Mouse (Mus musculus): ENCODE data around the gene Nrg3. TPM values are rescaled to one million over a fixed set of nuclear protein-coding genes. Genes with fewer than 3 reads are reported as not detected.

Nrg3 gene
- total RNA-seq, 1 experiment from 2014 or later: not detected

DNA sequence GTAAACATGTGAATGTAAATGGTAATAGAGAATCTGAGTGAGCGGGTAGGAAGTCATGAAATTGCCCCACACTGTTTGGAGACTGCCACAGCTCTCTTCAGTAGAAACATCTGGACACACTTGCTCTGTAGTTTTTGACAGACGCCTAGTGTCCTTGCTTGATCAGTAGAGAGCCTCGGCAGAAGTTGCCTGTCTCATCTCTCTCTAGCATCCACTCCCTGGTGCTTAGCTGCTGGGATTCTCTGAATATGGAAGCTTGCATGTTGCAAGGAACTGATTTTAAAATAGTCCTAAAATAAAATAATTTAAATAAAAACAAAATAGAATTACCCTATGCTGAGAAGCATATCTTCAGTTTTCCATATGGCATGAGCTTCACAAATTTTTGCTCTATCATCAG is 675.9 kb downstream of the Nrg3 start:
- no peak for ATAC-seq (replicated peaks in 1 of 2; ENCODE audit: insufficient read depth in 1 of 2, low FRiP score in 2 of 2, low TSS enrichment in 1 of 2, low read depth in 1 of 2, poor library complexity in 2 of 2, severe bottlenecking in 2 of 2)

DNA sequence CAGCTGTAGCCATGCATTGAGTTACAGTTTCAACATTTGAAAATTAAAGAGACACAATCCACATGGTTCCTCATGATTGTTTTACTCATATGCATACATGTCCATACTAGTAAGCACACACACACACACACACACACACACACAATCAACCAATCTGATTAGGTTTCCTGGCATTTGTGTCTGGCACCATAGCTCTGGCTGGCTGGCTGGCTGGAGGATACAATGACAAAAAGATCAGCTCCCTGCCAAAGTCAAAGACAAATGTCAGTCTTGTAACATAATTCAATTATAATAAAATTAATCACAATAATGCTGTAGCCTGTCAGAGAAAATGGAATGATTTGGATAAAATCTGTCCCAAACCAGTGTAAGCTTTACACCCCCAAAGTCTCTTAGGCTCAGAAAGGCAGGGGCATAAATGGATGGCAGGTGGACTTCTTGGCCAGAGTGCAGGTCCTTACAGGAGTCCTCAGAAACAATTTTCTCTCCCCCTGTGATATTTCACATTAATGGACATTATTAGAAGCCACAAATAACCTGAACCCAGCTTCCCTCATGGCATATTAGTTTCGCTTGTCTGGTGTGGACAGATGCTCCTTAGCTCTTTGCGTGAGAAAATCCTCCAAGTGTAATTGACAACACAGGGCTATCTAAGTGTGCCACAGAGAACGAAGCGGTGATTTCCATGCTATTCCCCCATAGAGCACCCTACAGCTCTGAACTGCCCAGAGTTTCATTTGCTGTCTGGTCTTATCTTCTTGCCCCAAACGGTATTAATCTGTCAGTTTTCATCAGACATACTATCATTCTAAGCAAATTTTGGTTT is 697.4 kb downstream of the Nrg3 start:
- ATAC-seq (replicated peaks in 1 of 2; ENCODE audit: insufficient read depth in 1 of 2, low FRiP score in 2 of 2, low TSS enrichment in 1 of 2, low read depth in 1 of 2, poor library complexity in 2 of 2, severe bottlenecking in 2 of 2): no peak

DNA sequence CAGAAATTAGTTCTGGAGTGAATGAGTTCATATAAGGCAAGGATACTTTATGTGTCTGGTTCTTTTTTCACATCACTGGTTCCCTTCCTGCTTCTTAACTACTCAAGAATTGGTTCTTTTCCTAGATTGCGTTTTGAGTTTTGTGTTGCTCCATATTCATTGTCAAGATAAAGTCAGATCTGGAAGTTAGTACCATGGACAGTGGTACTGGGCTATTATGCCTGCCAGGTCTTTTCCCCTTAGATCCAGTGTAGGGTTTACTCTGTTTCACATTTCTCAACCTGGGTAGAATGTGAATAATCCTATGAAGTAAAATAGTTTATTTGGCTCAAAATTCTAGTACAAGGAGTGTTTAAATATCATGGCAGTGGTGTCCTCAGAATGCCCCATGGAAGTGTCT is 698.1 kb downstream of the Nrg3 start:
- no peak for ATAC-seq (replicated peaks in 1 of 2; ENCODE audit: insufficient read depth in 1 of 2, low FRiP score in 2 of 2, low TSS enrichment in 1 of 2, low read depth in 1 of 2, poor library complexity in 2 of 2, severe bottlenecking in 2 of 2)

DNA sequence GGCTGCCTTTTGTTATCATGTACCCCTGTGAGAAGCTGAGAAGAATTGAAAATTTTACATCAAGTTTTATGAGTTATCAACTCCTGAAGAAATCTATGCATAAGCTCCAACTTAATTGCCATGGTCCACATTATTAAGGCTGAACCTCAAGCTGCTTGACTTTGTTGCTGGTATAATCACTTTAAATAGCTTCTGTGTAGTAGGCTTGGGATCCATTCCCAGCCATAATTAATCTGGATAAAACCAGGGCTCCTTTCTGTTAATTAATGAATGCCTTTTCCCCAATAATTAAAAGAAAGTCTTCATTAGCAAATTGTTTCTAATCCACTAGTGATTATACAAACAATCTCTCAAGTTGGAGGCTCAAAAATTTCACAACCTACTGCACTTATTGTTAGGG is 742.4 kb downstream of the Nrg3 start:
- no peak for ATAC-seq (replicated peaks in 1 of 2; ENCODE audit: insufficient read depth in 1 of 2, low FRiP score in 2 of 2, low TSS enrichment in 1 of 2, low read depth in 1 of 2, poor library complexity in 2 of 2, severe bottlenecking in 2 of 2)

DNA sequence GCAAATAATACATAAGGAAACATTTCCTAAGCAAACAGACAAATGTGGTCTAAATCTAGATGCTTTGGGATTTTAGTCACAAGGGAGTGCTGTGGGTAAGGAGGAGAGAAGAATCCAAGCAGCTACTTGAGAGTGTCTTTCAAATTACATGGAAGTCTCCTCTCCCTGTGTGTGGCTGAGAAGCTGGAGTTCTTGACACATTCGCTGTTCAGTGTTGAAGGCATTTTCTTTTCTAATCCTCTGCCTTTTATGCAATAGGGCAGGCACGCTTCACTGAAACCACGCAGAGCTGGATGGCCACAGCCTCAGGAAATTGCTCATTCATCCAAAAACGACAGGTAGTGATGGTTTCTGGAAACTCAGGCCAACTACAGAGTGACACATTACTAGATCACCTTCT is 769.0 kb downstream of the Nrg3 start:
- ATAC-seq (replicated peaks in 1 of 2; ENCODE audit: insufficient read depth in 1 of 2, low FRiP score in 2 of 2, low TSS enrichment in 1 of 2, low read depth in 1 of 2, poor library complexity in 2 of 2, severe bottlenecking in 2 of 2): no peak

DNA sequence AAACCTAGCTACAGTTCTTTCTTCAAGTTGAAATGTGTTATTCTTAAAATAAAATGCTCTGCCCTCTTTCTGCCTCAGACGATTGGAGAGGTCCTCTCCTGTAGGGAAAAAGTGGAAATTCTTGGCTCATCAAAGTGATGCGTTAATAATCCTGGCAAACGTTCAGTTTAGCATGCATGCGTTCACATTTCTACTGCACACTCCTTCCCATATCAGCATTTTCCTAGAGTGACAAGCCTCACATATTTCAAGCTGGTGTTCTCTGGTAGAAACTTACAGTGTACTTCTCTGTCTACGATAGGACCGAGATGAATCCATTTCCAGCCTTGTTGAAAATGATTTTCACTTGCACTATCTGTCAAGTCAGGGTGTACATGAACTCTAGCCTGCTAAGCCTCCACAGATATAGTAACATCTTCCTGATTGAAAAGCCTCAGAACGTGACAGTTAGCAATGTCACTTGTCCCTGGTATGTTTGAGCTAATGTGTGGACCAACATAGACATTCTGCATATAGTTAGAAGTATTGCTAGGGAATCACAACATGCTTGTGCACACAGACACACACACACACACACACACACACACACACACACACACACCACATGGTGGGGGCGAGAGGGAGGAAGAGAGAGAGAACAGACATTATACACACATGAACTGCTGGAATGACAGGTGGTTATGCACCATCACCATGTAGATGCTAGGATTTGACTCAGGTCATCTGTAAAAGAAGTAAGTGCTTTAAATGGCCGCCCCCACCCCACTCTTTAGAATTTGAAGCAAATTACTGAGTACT is 770.1 kb downstream of the Nrg3 start:
- no peak for ATAC-seq (replicated peaks in 1 of 2; ENCODE audit: insufficient read depth in 1 of 2, low FRiP score in 2 of 2, low TSS enrichment in 1 of 2, low read depth in 1 of 2, poor library complexity in 2 of 2, severe bottlenecking in 2 of 2)

DNA sequence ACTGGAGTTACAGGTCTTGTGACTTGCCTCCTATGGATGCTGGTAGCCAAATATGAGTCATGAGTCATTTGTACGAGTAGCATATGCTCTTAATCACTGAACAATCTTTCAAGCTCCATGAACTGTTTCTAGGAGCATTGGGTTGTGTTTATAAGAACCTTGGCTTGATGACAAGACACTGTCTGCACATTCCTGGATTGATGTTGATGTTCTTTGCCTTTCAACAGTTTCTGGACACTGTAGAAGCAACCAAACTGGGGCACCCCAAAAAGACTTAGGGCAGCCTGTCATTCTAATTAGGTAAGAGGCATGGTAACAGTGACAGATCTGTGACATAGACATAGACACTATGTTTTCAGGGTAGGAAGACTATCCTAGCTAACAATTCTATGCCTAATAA is 771.5 kb downstream of the Nrg3 start:
- ATAC-seq (replicated peaks in 1 of 2; ENCODE audit: insufficient read depth in 1 of 2, low FRiP score in 2 of 2, low TSS enrichment in 1 of 2, low read depth in 1 of 2, poor library complexity in 2 of 2, severe bottlenecking in 2 of 2): no peak

DNA sequence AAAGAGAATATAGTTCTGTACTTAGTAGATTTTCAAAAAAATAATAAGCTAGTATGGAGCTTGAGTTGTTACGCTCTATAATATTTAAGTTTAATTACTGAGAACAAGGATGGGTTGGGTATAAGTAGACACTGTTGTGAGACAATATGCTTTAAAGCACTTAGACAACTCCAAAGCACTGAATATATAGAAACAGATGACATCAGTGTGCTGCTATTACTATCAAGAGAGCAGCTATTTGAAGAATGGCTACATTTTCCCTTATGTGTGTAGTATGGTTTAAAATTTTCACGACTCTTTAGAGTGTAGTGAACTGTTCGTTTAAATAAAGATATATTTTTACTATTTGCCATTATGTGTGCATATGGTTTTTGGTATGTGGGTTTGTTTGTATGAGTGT is 771.9 kb downstream of the Nrg3 start:
- no peak for ATAC-seq (replicated peaks in 1 of 2; ENCODE audit: insufficient read depth in 1 of 2, low FRiP score in 2 of 2, low TSS enrichment in 1 of 2, low read depth in 1 of 2, poor library complexity in 2 of 2, severe bottlenecking in 2 of 2)

DNA sequence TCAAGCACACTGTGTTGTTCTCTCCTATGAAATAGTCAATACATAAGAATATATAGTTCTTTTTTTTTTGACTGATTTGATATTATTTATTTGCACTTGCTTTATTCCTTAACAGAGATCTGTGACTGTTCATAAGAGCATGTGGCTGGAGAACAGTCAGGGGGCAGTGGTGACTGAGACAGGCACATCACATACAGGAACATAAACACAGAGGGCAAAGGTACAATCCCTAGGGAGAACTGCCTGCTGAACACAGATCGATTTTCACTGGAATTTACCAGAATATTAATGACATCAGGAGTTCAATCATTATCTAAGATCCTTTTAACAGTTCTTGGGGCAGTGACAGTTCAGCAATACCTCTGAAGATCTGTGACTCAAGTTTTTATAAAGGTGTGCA is 812.9 kb downstream of the Nrg3 start:
- no peak for ATAC-seq (replicated peaks in 1 of 2; ENCODE audit: insufficient read depth in 1 of 2, low FRiP score in 2 of 2, low TSS enrichment in 1 of 2, low read depth in 1 of 2, poor library complexity in 2 of 2, severe bottlenecking in 2 of 2)

DNA sequence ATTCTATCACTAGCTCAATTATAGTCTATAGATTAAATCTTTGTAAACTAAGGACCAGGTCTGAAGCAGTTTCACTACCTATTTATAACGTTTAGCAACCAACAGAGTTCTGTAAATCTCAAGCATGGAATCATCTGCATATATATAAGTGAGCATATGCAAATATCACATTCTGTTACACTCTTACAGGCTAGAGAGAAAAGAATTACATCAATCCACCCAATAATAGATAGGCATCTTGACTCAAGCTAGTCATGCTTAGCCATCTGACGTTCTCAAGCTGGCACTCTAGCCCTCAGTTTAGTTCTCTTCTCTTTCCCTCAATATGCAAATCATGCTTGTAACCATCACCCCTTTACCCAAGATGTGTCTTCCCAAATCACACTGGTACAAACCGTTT is 835.8 kb downstream of the Nrg3 start:
- ATAC-seq (replicated peaks in 1 of 2; ENCODE audit: insufficient read depth in 1 of 2, low FRiP score in 2 of 2, low TSS enrichment in 1 of 2, low read depth in 1 of 2, poor library complexity in 2 of 2, severe bottlenecking in 2 of 2): no peak

DNA sequence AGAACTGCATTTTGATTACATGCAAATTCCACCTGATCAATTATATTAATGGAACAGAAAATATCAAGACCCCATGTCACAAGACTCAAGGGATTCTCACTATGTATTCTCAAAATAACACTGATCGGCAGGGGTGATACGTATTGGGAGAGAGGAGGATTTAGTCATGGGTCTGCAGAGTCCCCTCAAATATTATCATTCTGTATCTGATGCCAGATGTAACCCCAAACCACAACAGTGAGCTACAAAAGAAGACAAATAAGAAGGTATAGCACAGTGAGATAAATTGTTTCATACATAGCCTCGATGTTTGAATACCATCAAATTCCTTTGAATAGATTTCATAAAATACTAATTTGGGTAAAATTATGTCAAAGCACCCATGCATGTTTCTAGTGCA is 842.8 kb downstream of the Nrg3 start:
- no peak for ATAC-seq (replicated peaks in 1 of 2; ENCODE audit: insufficient read depth in 1 of 2, low FRiP score in 2 of 2, low TSS enrichment in 1 of 2, low read depth in 1 of 2, poor library complexity in 2 of 2, severe bottlenecking in 2 of 2)

DNA sequence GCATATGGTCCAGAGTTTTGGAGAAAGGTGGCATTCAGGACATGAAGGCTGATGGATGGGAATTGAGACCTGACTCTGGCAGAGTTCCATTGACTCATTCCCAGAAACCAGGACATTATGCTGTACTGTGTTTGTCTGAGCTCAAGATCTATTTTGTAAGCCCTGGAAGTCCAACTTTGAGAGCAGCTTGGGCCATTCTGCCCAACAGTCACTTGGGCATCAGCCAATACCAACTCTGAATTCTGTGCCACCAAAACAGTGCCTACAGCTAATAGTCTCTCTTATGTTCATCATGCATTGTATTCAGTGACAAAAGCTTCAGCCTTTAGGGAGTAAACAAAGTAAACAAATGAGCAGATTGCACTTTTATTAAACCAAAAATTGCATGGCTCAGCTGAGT is 843.2 kb downstream of the Nrg3 start:
- ATAC-seq (replicated peaks in 1 of 2; ENCODE audit: insufficient read depth in 1 of 2, low FRiP score in 2 of 2, low TSS enrichment in 1 of 2, low read depth in 1 of 2, poor library complexity in 2 of 2, severe bottlenecking in 2 of 2): no peak

DNA sequence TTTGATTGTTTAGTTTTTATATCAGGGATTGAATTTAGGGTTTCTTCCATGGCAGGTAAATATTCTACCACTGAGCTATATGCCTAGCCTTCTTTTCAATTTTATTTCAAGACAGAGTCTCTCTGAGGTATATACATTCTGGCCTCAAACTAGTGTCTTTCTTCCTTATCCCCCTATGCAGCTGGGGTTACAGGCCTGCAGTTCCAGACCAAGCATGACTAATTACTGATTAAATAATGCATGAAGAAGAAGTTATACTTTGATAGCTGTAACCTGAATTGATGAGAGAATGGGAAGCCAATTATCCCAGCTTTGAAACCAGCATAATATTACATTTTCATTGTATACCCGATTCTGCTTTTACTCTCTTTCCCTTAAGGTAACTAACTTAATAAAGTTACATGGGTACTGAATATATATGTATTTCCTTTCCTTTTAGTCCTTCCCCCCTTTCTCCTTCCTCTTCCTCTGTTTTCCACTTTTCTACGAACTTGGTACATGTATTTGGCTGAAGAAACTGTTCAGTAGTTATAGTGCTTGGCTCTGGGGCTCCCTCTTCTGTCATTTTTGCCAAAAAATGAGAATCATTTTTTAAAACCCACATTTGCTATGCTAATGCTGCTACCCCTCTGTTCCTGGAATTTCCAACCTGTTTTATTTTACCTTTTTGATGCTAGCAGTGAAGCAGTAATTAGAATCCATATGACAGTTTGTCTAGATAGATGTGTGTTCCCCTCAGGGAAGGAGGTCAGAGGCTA is 843.8 kb downstream of the Nrg3 start:
- ATAC-seq (replicated peaks in 1 of 2; ENCODE audit: insufficient read depth in 1 of 2, low FRiP score in 2 of 2, low TSS enrichment in 1 of 2, low read depth in 1 of 2, poor library complexity in 2 of 2, severe bottlenecking in 2 of 2): no peak

DNA sequence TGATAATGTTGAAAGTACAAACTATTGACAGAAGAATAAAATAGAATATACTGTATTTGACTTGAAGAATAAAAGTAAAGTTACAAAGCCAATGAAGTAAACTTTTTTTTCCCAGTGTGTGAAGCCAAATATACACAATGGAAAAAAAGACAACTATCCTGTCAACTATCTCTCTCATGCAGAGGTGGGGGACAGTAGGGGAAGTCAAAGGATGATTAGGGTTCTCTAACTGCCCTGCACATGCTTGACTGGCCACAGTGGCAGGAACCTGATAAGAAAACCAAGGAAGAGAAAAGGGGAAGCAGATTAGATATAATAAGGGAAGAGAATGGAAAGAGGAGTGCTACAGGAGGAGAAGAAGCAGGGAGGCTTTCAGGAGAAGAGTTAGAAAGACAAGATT is 855.9 kb downstream of the Nrg3 start:
- ATAC-seq (replicated peaks in 1 of 2; ENCODE audit: insufficient read depth in 1 of 2, low FRiP score in 2 of 2, low TSS enrichment in 1 of 2, low read depth in 1 of 2, poor library complexity in 2 of 2, severe bottlenecking in 2 of 2): no peak

DNA sequence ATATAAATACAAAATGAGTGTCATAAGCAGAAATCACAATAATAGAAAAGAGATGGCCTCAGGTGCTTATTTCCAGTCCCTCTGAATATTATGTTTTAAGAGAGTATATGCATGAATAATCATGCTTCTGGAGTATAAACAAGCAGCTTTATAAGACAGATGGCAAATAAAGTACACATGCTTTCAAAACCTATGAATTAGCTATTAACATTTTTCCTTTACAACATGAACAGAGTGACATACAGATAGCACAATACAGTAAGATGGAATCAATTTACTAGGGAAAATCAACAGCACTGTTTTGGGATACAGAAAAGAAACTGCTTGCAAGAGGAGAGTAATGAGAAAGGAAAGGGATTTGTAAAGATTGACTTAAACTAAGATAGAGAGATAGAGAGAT is 875.2 kb downstream of the Nrg3 start:
- no peak for ATAC-seq (replicated peaks in 1 of 2; ENCODE audit: insufficient read depth in 1 of 2, low FRiP score in 2 of 2, low TSS enrichment in 1 of 2, low read depth in 1 of 2, poor library complexity in 2 of 2, severe bottlenecking in 2 of 2)

DNA sequence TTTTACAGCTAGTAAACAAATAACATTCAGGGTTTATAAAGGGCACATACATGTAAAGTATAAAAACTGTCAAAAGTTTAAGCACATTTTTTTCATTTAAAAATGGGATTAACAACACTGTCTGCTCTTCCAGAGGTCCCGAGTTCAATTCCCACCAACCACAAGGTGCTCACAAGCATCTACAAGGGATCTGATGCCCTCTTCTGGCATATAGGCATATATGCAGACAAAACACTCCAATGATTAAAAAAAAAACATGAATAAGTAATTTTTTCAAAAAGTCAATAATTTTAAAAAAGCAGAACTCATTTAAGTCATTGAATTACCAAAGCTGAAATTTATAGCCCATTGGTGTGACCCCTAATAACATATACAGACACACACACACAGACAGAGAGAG is 878.6 kb downstream of the Nrg3 start:
- no peak for ATAC-seq (replicated peaks in 1 of 2; ENCODE audit: insufficient read depth in 1 of 2, low FRiP score in 2 of 2, low TSS enrichment in 1 of 2, low read depth in 1 of 2, poor library complexity in 2 of 2, severe bottlenecking in 2 of 2)

DNA sequence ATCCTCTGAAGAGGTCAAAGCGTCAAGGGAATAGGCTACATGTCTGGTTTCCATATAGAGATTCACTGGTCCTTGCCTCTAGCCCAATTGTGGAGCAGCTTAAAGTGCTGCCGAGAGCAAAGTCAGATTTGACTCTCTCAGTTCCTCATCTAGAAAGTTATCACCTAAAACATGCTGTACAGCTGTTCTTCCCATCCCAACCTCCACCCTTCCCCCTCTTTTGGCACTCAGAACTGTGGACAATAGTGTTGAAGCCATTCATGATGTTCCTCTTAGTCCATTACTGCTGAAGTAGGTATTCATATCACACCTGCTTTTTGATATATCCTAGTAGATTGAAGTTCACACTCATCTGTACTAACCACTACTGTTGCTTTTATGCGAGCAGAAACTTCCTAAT is 896.1 kb downstream of the Nrg3 start:
- ATAC-seq (replicated peaks in 1 of 2; ENCODE audit: insufficient read depth in 1 of 2, low FRiP score in 2 of 2, low TSS enrichment in 1 of 2, low read depth in 1 of 2, poor library complexity in 2 of 2, severe bottlenecking in 2 of 2): no peak

DNA sequence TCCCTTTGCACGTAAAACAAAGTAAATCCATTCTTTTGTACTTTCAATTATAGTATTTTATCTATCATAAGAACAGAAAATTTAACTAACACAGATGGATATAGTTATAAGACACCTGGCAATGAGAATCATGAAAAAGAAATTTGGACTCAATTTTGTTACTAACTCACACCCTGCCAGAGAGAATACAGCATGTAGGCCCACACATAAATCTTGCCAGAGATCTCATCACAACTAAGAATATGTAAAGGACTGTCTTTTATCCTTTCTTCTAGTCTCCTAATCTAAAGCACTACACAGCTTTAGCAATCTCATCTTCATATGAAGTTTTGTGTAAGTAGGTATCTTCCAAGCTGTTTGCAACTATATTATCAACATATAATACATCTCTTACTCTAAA is 904.7 kb downstream of the Nrg3 start:
- no peak for ATAC-seq (replicated peaks in 1 of 2; ENCODE audit: insufficient read depth in 1 of 2, low FRiP score in 2 of 2, low TSS enrichment in 1 of 2, low read depth in 1 of 2, poor library complexity in 2 of 2, severe bottlenecking in 2 of 2)
